Mouse (Mus musculus): ENCODE data around the gene Tet3.

- TF ChIP-seq CTCF (IDR thresholded peaks at IDR 0.05; ENCODE audit: borderline replicate concordance, extremely low read depth, insufficient read depth, insufficient read length): no peak
- no peak for TF ChIP-seq POLR2A (IDR thresholded peaks at IDR 0.05; ENCODE audit: borderline replicate concordance, extremely low read depth, insufficient read depth, insufficient read length, poor library complexity, severe bottlenecking)
Observed at GRCm38 (mm10) chr6:83363075-83363474, 95.8 kb downstream of the Tet3 start.
